In genomic region chr15:103323455-103324247, GRCm38 (mm10) we compare ENCODE assay signal across 7 mouse cellular contexts. TPM values are rescaled to one million over a fixed set of nuclear protein-coding genes. Genes with fewer than 3 reads are reported as not detected.
DNase-seq lines count a peak whose midpoint lies in the region; ATAC-seq and TF ChIP-seq lines count a peak whose summit lies in the region.

No protein-coding gene starts in this region.

- DNase-seq in adrenal gland, adult 18-20 months (ENCODE audit: low spot score in 2 of 2) = peak; percentile 89 to 90
- DNase-seq in cerebellum, postnatal 36 days = peak; percentile 86 to 88
- peak; percentile 77 to 78 for DNase-seq in gastrocnemius, adult 8-10 months (ENCODE audit: low spot score in 2 of 2)
- DNase-seq in hindbrain, postnatal 0 days (ENCODE audit: low spot score) = peak; percentile 92
- peak; percentile 95 for DNase-seq in left cerebral cortex, postnatal 4 days
- DNase-seq in midbrain, embryonic 10.5 days (ENCODE audit: low spot score) = peak; percentile 93
- peak; percentile 76 for DNase-seq in spleen, adult 12 weeks (ENCODE audit: low spot score)

- peak overlapping the region; percentile 83 for H3K9ac ChIP-seq in hindbrain, postnatal 0 days (replicated peaks; ENCODE audit: low read length)

- H3K4me1 ChIP-seq in hindbrain, postnatal 0 days (ENCODE audit: insufficient read depth, low read length) = peaks cover 11% of the 10 kb centered on the region
- peaks cover 48% of the 10 kb centered on the region for H3K4me1 ChIP-seq in midbrain, embryonic 10.5 days

- H3K27ac ChIP-seq in hindbrain, postnatal 0 days = peak overlapping the region; percentile 84
- H3K27ac ChIP-seq in midbrain, embryonic 10.5 days (replicated peaks) = peak overlapping the region; percentile 95

- no peaks in the 10 kb centered on the region for H3K9me3 ChIP-seq in hindbrain, postnatal 0 days (ENCODE audit: low read length)
- H3K9me3 ChIP-seq in midbrain, embryonic 10.5 days (replicated peaks) = no peaks in the 10 kb centered on the region

- H3K4me3 ChIP-seq in hindbrain, postnatal 0 days (ENCODE audit: low read length) = peak overlapping the region; percentile 75
- H3K4me3 ChIP-seq in midbrain, embryonic 10.5 days = peak overlapping the region; percentile 76

- H3K4me2 ChIP-seq in hindbrain, postnatal 0 days (ENCODE audit: low read depth, low read length) = peak overlapping the region; percentile 81

- ATAC-seq in hindbrain, postnatal 0 days = peak; percentile 96

- 2% methylated on average over 39 of the region's 40 CpGs for WGBS in hindbrain, postnatal 0 days
- under 1% methylated on average over 40 of the region's 40 CpGs for WGBS in midbrain, embryonic 10.5 days

- no peaks in the 10 kb centered on the region for H3K36me3 ChIP-seq in hindbrain, postnatal 0 days (ENCODE audit: insufficient read depth, low read length)
- H3K36me3 ChIP-seq in midbrain, embryonic 10.5 days = peaks cover 22% of the 10 kb centered on the region

- H3K27me3 ChIP-seq in hindbrain, postnatal 0 days (ENCODE audit: insufficient read depth, low read length) = no peaks in the 10 kb centered on the region
- no peaks in the 10 kb centered on the region for H3K27me3 ChIP-seq in midbrain, embryonic 10.5 days (ENCODE audit: low read depth, poor library complexity, severe bottlenecking)

- intact Hi-C loops in left cerebral cortex, postnatal 4 days (cut with DNase I) = no loop called here

- peak; percentile 96 for TF ChIP-seq CTCF in hindbrain, postnatal 0 days (IDR thresholded peaks at IDR 0.05; ENCODE audit: low read depth)

RNA-seq across cellular contexts. Expression of gene Gpr84, which starts 13.2 kb away (rescaled TPM):
- not detected for total RNA-seq in adrenal gland, adult 18-20 months (2021)
- total RNA-seq in gastrocnemius, adult 8-10 months (2022) = not detected
- total RNA-seq in hindbrain, postnatal 0 days (2014; rRNA removed) = 0.58 and 0.86 TPM in 2 replicates
- polyA plus RNA-seq in hindbrain, postnatal 0 days (2015; fragmentation: Nextera tagmentation; extraction: Ambion mirVana) = 0.30 and 0.37 TPM in 2 replicates
- total RNA-seq in left cerebral cortex, postnatal 4 days (2021) = under 1 TPM; 0.44 to 0.46 TPM
- polyA plus RNA-seq in midbrain, embryonic 10.5 days (2016; fragmentation: Nextera tagmentation; extraction: Ambion mirVana) = 0.32 and 0.47 TPM in 2 replicates

RNA-seq across cellular contexts. Expression of gene Zfp385a, which starts 16.2 kb away (rescaled TPM):
- total RNA-seq in adrenal gland, adult 18-20 months (2021) = 10 to 100 TPM; 12.4 to 16.9 TPM
- 1 to 10 TPM; 5.7 to 6.4 (median 5.9) TPM for total RNA-seq in gastrocnemius, adult 8-10 months (2022)
- total RNA-seq in hindbrain, postnatal 0 days (2014; rRNA removed) = 20.6 and 25.8 TPM in 2 replicates
- 19.8 and 23.1 TPM in 2 replicates for polyA plus RNA-seq in hindbrain, postnatal 0 days (2015; fragmentation: Nextera tagmentation; extraction: Ambion mirVana)
- total RNA-seq in left cerebral cortex, postnatal 4 days (2021) = 10 to 100 TPM; 47.8 to 52.7 TPM
- polyA plus RNA-seq in midbrain, embryonic 10.5 days (2016; fragmentation: Nextera tagmentation; extraction: Ambion mirVana) = 24.3 and 25.5 TPM in 2 replicates

RNA-seq across cellular contexts. Expression of gene Itga5, which starts 42.9 kb away (rescaled TPM):
- 10 to 100 TPM; 27.1 to 31.7 TPM for total RNA-seq in adrenal gland, adult 18-20 months (2021)
- total RNA-seq in gastrocnemius, adult 8-10 months (2022) = 1 to 10 TPM; 4.0 to 4.9 (median 4.5) TPM
- 8.2 and 8.3 TPM in 2 replicates for total RNA-seq in hindbrain, postnatal 0 days (2014; rRNA removed)
- 4.9 and 5.0 TPM in 2 replicates for polyA plus RNA-seq in hindbrain, postnatal 0 days (2015; fragmentation: Nextera tagmentation; extraction: Ambion mirVana)
- total RNA-seq in left cerebral cortex, postnatal 4 days (2021) = 1 to 10 TPM; 7.4 to 7.6 TPM
- 26.1 and 26.4 TPM in 2 replicates for polyA plus RNA-seq in midbrain, embryonic 10.5 days (2016; fragmentation: Nextera tagmentation; extraction: Ambion mirVana)

RNA-seq across cellular contexts. Expression of gene Copz1, which starts 51.1 kb away (rescaled TPM):
- total RNA-seq in adrenal gland, adult 18-20 months (2021) = 100 to 1,000 TPM; 138 to 150 TPM
- 10 to 100 TPM; 34.7 to 39.4 (median 35.6) TPM for total RNA-seq in gastrocnemius, adult 8-10 months (2022)
- total RNA-seq in hindbrain, postnatal 0 days (2014; rRNA removed) = 149 and 155 TPM in 2 replicates
- polyA plus RNA-seq in hindbrain, postnatal 0 days (2015; fragmentation: Nextera tagmentation; extraction: Ambion mirVana) = 181 TPM in 2 replicates
- total RNA-seq in left cerebral cortex, postnatal 4 days (2021) = 100 to 1,000 TPM; 105 to 107 TPM
- 288 and 291 TPM in 2 replicates for polyA plus RNA-seq in midbrain, embryonic 10.5 days (2016; fragmentation: Nextera tagmentation; extraction: Ambion mirVana)

Comparison
In these comparisons a context has a peak if more than half of its experiments do, and no peak if none do; other contexts are left out.
1. Peak in every context shown above with its lines: DNase-seq, ATAC-seq, H3K4me3 ChIP-seq and H3K27ac ChIP-seq.